Mouse (Mus musculus) stomach, postnatal 0 days (tissue): Measurements from ENCODE around the gene Hsd17b3.
A peak's percentile ranks its signal among the peaks of the same experiment; 100 is the strongest.

Source experiments
- CTCF ChIP-seq: IDR thresholded peaks from 2 replicates; pipeline ENCODE4 v1.5.1; 2016; ENCODE audit warnings: antibody characterized with exemption, low read depth, mild to moderate bottlenecking, moderate library complexity
- EP300 ChIP-seq: optimal IDR thresholded peaks from 2 replicates; pipeline ENCODE3; 2016; ENCODE audit warnings: antibody characterized with exemption

- no peak for TF ChIP-seq EP300
- TF ChIP-seq CTCF: peak; percentile 70
These were observed 10.0 kb upstream of the Hsd17b3 start for GRCm38 (mm10) chr13:64098992-64099391.
